Mouse (Mus musculus): Measurements from ENCODE around the gene Ndn. TPM values are rescaled to one million over a fixed set of nuclear protein-coding genes. Genes with fewer than 3 reads are reported as not detected.

The Ndn gene
- polyA plus RNA-seq, 1 experiment, result 2.1 TPM

- TF ChIP-seq POLR2A (IDR thresholded peaks at IDR 0.05; ENCODE audit: low read depth, low read length) (no peak), CTCF (IDR thresholded peaks at IDR 0.05; ENCODE audit: extremely low read depth, insufficient read length, insufficient replicate concordance, low read depth, low read length) (peak; percentile 18; the same call in 1 of the 2 replicates)
- Histone ChIP-seq H3K36me3 (ENCODE audit: control insufficient read depth, insufficient read depth, low read length) (no peaks in the 10 kb centered on the region), H3K4me3 (ENCODE audit: low read depth, low read length) (no peak overlapping the region), H3K4me1 (ENCODE audit: control insufficient read depth, insufficient read depth, insufficient read length, low read length) (no peaks in the 10 kb centered on the region), H3K27me3 (ENCODE audit: control insufficient read depth, insufficient read depth, low read length) (no peaks in the 10 kb centered on the region), H3K27ac (ENCODE audit: insufficient read depth, low read depth, low read length) (no peak overlapping the region)
- WGBS, result 2% methylated on average over 2 of the region's 2 CpGs
These were observed 36.0 kb downstream of the Ndn start for GRCm38 (mm10) chr7:62382391-62382790.

DNA sequence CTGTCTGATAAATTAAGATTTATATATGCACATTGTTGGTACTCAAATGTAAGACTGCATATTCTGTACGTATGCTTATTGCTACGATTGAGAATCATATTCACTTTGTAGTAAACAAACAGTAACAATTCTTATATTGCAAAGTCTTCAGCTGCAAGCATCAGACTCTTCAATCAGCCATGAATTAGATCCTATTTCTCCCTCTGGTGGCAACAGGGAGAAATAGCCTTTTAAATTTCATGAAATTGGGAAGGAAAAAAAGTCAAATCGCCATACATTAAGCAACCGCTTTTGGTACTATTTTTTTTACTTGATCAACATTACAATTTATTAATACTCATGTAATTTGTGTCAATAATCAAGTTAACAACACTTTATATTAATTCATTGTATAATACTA lies 41.9 kb downstream of the Ndn start:
- Histone ChIP-seq H3K4me1 (ENCODE audit: control insufficient read depth, insufficient read depth, insufficient read length, low read length) (no peaks in the 10 kb centered on the region), H3K36me3 (ENCODE audit: control insufficient read depth, insufficient read depth, low read length) (no peaks in the 10 kb centered on the region), H3K4me3 (ENCODE audit: low read depth, low read length) (no peak overlapping the region), H3K27ac (ENCODE audit: insufficient read depth, low read depth, low read length) (no peak overlapping the region), H3K27me3 (ENCODE audit: control insufficient read depth, insufficient read depth, low read length) (no peaks in the 10 kb centered on the region)
- TF ChIP-seq POLR2A (IDR thresholded peaks at IDR 0.05; ENCODE audit: low read depth, low read length) (no peak), CTCF (IDR thresholded peaks at IDR 0.05; ENCODE audit: extremely low read depth, insufficient read length, insufficient replicate concordance, low read depth, low read length) (no peak)
- 42% methylated on average over 4 of the region's 4 CpGs for WGBS

GRCm38 (mm10) chr7:62392202-62392601 lies 45.8 kb downstream of the Ndn start:
- Histone ChIP-seq H3K4me1 (ENCODE audit: control insufficient read depth, insufficient read depth, insufficient read length, low read length) (no peaks in the 10 kb centered on the region), H3K27me3 (ENCODE audit: control insufficient read depth, insufficient read depth, low read length) (no peaks in the 10 kb centered on the region), H3K27ac (ENCODE audit: insufficient read depth, low read depth, low read length) (no peak overlapping the region), H3K36me3 (ENCODE audit: control insufficient read depth, insufficient read depth, low read length) (no peaks in the 10 kb centered on the region), H3K4me3 (ENCODE audit: low read depth, low read length) (no peak overlapping the region)
- no peak for TF ChIP-seq CTCF (IDR thresholded peaks at IDR 0.05; ENCODE audit: extremely low read depth, insufficient read length, insufficient replicate concordance, low read depth, low read length)
- WGBS, result 46% methylated on average over 1 of the region's 1 CpGs

Other genes with a start within 250 kb of the Ndn start
- gene Magel2, start 30.4 kb downstream of the Ndn start, polyA plus RNA-seq (2012; rRNA removed), result not detected in 2 replicates
- gene Mkrn3, start 73.6 kb downstream of the Ndn start, polyA plus RNA-seq (2012; rRNA removed), result 0.06 and 0.24 TPM in 2 replicates
- gene Peg12, start 117.9 kb downstream of the Ndn start, polyA plus RNA-seq (2012; rRNA removed), result 0.17 and 0.47 TPM in 2 replicates